In genomic region chr4:140774893-140775292, GRCm38 (mm10) we compare ENCODE assay signal across 38 mouse cellular contexts. TPM values are rescaled to one million over a fixed set of nuclear protein-coding genes. Genes with fewer than 3 reads are reported as not detected.
DNase-seq lines count a peak whose midpoint lies in the region; ATAC-seq and TF ChIP-seq lines count a peak whose summit lies in the region.
"Had no signal": no experiment of that assay in that cellular context is flagged by ENCODE, and none has a peak within 500 bp of the region (broad histone marks: within the 10 kb centered on the region; RNA-seq: fewer than 3 reads in every experiment).

No protein-coding gene starts in this region.

- H3K9me3 ChIP-seq in neural tube, embryonic 12.5 days = no peaks in the 10 kb centered on the region
- H3K9me3 ChIP-seq in neural tube, embryonic 15.5 days (replicated peaks) = no peaks in the 10 kb centered on the region
- H3K9me3 ChIP-seq in limb, embryonic 10.5 days (replicated peaks) = no peaks in the 10 kb centered on the region
- H3K9me3 ChIP-seq: embryonic facial prominence, embryonic 13.5 days; limb, embryonic 15.5 days; neural tube, embryonic 13.5 days had no signal

- H3K79me2 ChIP-seq in myocyte (ENCODE audit: control insufficient read depth, insufficient read depth) = no peaks in the 10 kb centered on the region

- H3K9ac ChIP-seq in neural tube, embryonic 12.5 days = no peak overlapping the region
- H3K9ac ChIP-seq in neural tube, embryonic 15.5 days (replicated peaks) = no peak overlapping the region
- H3K9ac ChIP-seq: embryonic facial prominence, embryonic 13.5 days; limb, embryonic 15.5 days; liver, embryonic 14.5 days; lung, embryonic 14.5 days; neural tube, embryonic 13.5 days had no signal

- peak; percentile 81 for DNase-seq in thymus, postnatal 14 days
- no peak for DNase-seq in left cerebral cortex, postnatal 4 days
- no peak for DNase-seq in gastrocnemius, postnatal 4 days (ENCODE audit: low spot score in 2 of 2)
- no peak for DNase-seq in limb, embryonic 10.5 days (ENCODE audit: low spot score)
- DNase-seq: adrenal gland, adult 8-10 months; B cell, adult 2 months; cerebellum, adult 11 months; cerebellum, adult 9-11 months; embryo, embryonic 11 days; heart, postnatal 14 days; kidney, adult 18-20 months; kidney, postnatal 36 days; lung, embryonic 14.5 days; lung, postnatal 14 days had no signal

- no peak overlapping the region for H3K4me3 ChIP-seq in neural tube, embryonic 12.5 days
- H3K4me3 ChIP-seq in neural tube, embryonic 15.5 days (replicated peaks) = no peak overlapping the region
- no peak overlapping the region for H3K4me3 ChIP-seq in myocyte
- H3K4me3 ChIP-seq in limb, embryonic 10.5 days = no peak overlapping the region
- H3K4me3 ChIP-seq: embryonic facial prominence, embryonic 13.5 days; erythroblast, embryonic 14.5 days; layer of hippocampus, adult 2 months; limb, embryonic 15.5 days; neural tube, embryonic 13.5 days had no signal

- no peak overlapping the region for H3K27ac ChIP-seq in neural tube, embryonic 12.5 days
- H3K27ac ChIP-seq in neural tube, embryonic 15.5 days (replicated peaks) = no peak overlapping the region
- H3K27ac ChIP-seq in limb, embryonic 10.5 days = no peak overlapping the region
- H3K27ac ChIP-seq: embryonic facial prominence, embryonic 13.5 days; layer of hippocampus, adult 2 months; limb, embryonic 15.5 days; liver, embryonic 14.5 days; neural tube, embryonic 13.5 days had no signal

- peaks cover 18% of the 10 kb centered on the region for H3K4me1 ChIP-seq in neural tube, embryonic 12.5 days
- 0 out of 2 replicates have a peak, but pooled peaks cover 2% of the 10 kb centered on the region for H3K4me1 ChIP-seq in neural tube, embryonic 15.5 days
- H3K4me1 ChIP-seq in limb, embryonic 10.5 days = peaks cover 15% of the 10 kb centered on the region

- WGBS in neural tube, embryonic 12.5 days = 86% methylated on average over 9 of the region's 9 CpGs
- 71% methylated on average over 9 of the region's 9 CpGs for WGBS in neural tube, embryonic 15.5 days
- WGBS in limb, embryonic 10.5 days = 91% methylated on average over 9 of the region's 9 CpGs

- no peak overlapping the region for H3K4me2 ChIP-seq in neural tube, embryonic 12.5 days (replicated peaks)
- H3K4me2 ChIP-seq in neural tube, embryonic 15.5 days = no peak overlapping the region
- no peak overlapping the region for H3K4me2 ChIP-seq in myocyte (ENCODE audit: low read depth)
- H3K4me2 ChIP-seq: embryonic facial prominence, embryonic 13.5 days; limb, embryonic 15.5 days; lung, embryonic 14.5 days; neural tube, embryonic 13.5 days had no signal

- no peaks in the 10 kb centered on the region for H3K36me3 ChIP-seq in neural tube, embryonic 12.5 days
- H3K36me3 ChIP-seq in neural tube, embryonic 15.5 days = no peaks in the 10 kb centered on the region
- H3K36me3 ChIP-seq in myocyte (ENCODE audit: control insufficient read depth, insufficient read depth) = no peaks in the 10 kb centered on the region
- H3K36me3 ChIP-seq in limb, embryonic 10.5 days = no peaks in the 10 kb centered on the region
- H3K36me3 ChIP-seq: embryonic facial prominence, embryonic 13.5 days; limb, embryonic 15.5 days; neural tube, embryonic 13.5 days had no signal

- no peak for TF ChIP-seq POLR2A in myocyte (IDR thresholded peaks at IDR 0.05; ENCODE audit: insufficient read length, low read depth)

- peak; percentile 14; the same call in 1 of the 2 replicates for ATAC-seq in neural tube, embryonic 12.5 days (ENCODE audit: low FRiP score, low read depth)
- no peak for ATAC-seq in neural tube, embryonic 15.5 days (ENCODE audit: low FRiP score)
- ATAC-seq: activated CD4-positive, CD25-positive, alpha-beta regulatory T cell, adult 4 months; forebrain, embryonic 16.5 days; hindbrain, embryonic 16.5 days; midbrain, embryonic 16.5 days had no signal

- H3ac ChIP-seq in myocyte (ENCODE audit: control insufficient read depth, insufficient read length) = no peak overlapping the region

- H3K27me3 ChIP-seq in neural tube, embryonic 12.5 days (replicated peaks) = no peaks in the 10 kb centered on the region
- no peaks in the 10 kb centered on the region for H3K27me3 ChIP-seq in neural tube, embryonic 15.5 days (replicated peaks)
- no peaks in the 10 kb centered on the region for H3K27me3 ChIP-seq in myocyte (ENCODE audit: control insufficient read depth, insufficient read depth, insufficient read length)
- H3K27me3 ChIP-seq in limb, embryonic 10.5 days (ENCODE audit: low read depth, poor library complexity, severe bottlenecking) = no peaks in the 10 kb centered on the region
- H3K27me3 ChIP-seq: embryonic facial prominence, embryonic 13.5 days; limb, embryonic 15.5 days; neural tube, embryonic 13.5 days had no signal

- intact Hi-C loops in left cerebral cortex, postnatal 4 days (cut with DNase I) = no loop called here

TF ChIP-seq in myocyte, 11 proteins besides CTCF, POLR2A, EP300 and RAD21:
- no peak for TF ChIP-seq POLR2AphosphoS2 (IDR thresholded peaks at IDR 0.05; ENCODE audit: insufficient read length, low read depth)
- TF ChIP-seq TCF3 (IDR thresholded peaks at IDR 0.05; ENCODE audit: insufficient read length, low read depth) = peak; percentile 54
- TF ChIP-seq REST (IDR thresholded peaks at IDR 0.05; ENCODE audit: insufficient read depth, insufficient read length) = no peak
- no peak for TF ChIP-seq USF1 (IDR thresholded peaks at IDR 0.05; ENCODE audit: low read depth)
- no peak for TF ChIP-seq SRF (IDR thresholded peaks at IDR 0.05; ENCODE audit: control insufficient read depth, insufficient read length, low read depth)
- TF ChIP-seq MYOG (IDR thresholded peaks at IDR 0.05; ENCODE audit: control insufficient read depth in 1 of 3, insufficient read depth in 1 of 3, insufficient read length in 2 of 3, low read depth in 2 of 3) = peak in 2 of 3 experiments; percentile 88 to 94
- TF ChIP-seq MYOD1 (IDR thresholded peaks at IDR 0.05; ENCODE audit: control insufficient read depth in 1 of 3, insufficient read length in 2 of 3, low read depth in 2 of 3) = peak in 2 of 3 experiments; percentile 71 to 95
- no peak for TF ChIP-seq E2F4 (IDR thresholded peaks at IDR 0.05; ENCODE audit: insufficient read depth)
- no peak for TF ChIP-seq CEBPB (IDR thresholded peaks at IDR 0.05; ENCODE audit: insufficient read depth, poor library complexity, severe bottlenecking)
- TF ChIP-seq TCF12 (IDR thresholded peaks at IDR 0.05; ENCODE audit: insufficient read depth, poor library complexity, severe bottlenecking) = peak; percentile 28
- no peak for TF ChIP-seq MAX (IDR thresholded peaks at IDR 0.05; ENCODE audit: low read depth)

RNA-seq across cellular contexts. Expression of gene Padi4, which starts 0.9 kb away (rescaled TPM):
- 0.18 and 0.22 TPM in 2 replicates for polyA plus RNA-seq in neural tube, embryonic 12.5 days (2016; fragmentation: Nextera tagmentation; extraction: Ambion mirVana)
- polyA plus RNA-seq in neural tube, embryonic 15.5 days (2015; fragmentation: Nextera tagmentation; extraction: Ambion mirVana) = 0.20 and 1.6 TPM in 2 replicates
- polyA plus RNA-seq in myocyte (2012; fragmentation: generic; extraction: Trizol) = 1.4 TPM
- total RNA-seq in left cerebral cortex, postnatal 4 days (2021) = not detected
- under 1 TPM; 0.29 to 0.52 TPM for total RNA-seq in gastrocnemius, postnatal 4 days (2021)
- polyA plus RNA-seq in limb, embryonic 10.5 days (2016; fragmentation: Nextera tagmentation; extraction: Ambion mirVana) = 0.08 TPM in 1 of 2 replicates, not detected in the other
- total RNA-seq: gastrocnemius, adult 8-10 months; layer of hippocampus, adult 2 months; layer of hippocampus, postnatal 25 days; left cerebral cortex, postnatal 36 days had no signal
- polyA plus RNA-seq: embryonic facial prominence, embryonic 13.5 days; erythroblast, embryonic 14.5 days had no signal

RNA-seq across cellular contexts. Expression of gene Padi6, which starts 32.5 kb away (rescaled TPM):
- not detected in 2 replicates for polyA plus RNA-seq in neural tube, embryonic 12.5 days (2016; fragmentation: Nextera tagmentation; extraction: Ambion mirVana)
- polyA plus RNA-seq in neural tube, embryonic 15.5 days (2015; fragmentation: Nextera tagmentation; extraction: Ambion mirVana) = 0.65 TPM in 1 of 2 replicates, not detected in the other
- polyA plus RNA-seq in myocyte (2012; fragmentation: generic; extraction: Trizol) = 0.20 TPM
- total RNA-seq in left cerebral cortex, postnatal 4 days (2021) = 1 to 10 TPM in 1 of 2 experiments, under 1 TPM in 1; 0.42 to 1.4 TPM
- under 1 TPM in 1 of 2 experiments, not detected in 1; 0.10 TPM for total RNA-seq in gastrocnemius, postnatal 4 days (2021)
- polyA plus RNA-seq in limb, embryonic 10.5 days (2016; fragmentation: Nextera tagmentation; extraction: Ambion mirVana) = not detected in 2 replicates
- total RNA-seq: adrenal gland, adult 8-10 months; gastrocnemius, adult 8-10 months; heart, adult 8-10 months; heart, postnatal 14 days; layer of hippocampus, adult 2 months; layer of hippocampus, postnatal 25 days had no signal
- polyA plus RNA-seq: activated CD4-positive, CD25-positive, alpha-beta regulatory T cell, adult 4 months; embryonic facial prominence, embryonic 13.5 days; erythroblast, embryonic 14.5 days; forebrain, embryonic 16.5 days; heart, embryonic 14.5 days; hindbrain, embryonic 11.5 days; hindbrain, embryonic 16.5 days; kidney, embryonic 16.5 days; limb, embryonic 15.5 days; liver, embryonic 14.5 days; lung, embryonic 14.5 days; midbrain, embryonic 16.5 days; neural tube, embryonic 13.5 days; small intestine, adult 2 months had no signal

RNA-seq across cellular contexts. Expression of gene Padi3, which starts 35.6 kb away (rescaled TPM):
- polyA plus RNA-seq in neural tube, embryonic 12.5 days (2016; fragmentation: Nextera tagmentation; extraction: Ambion mirVana) = not detected in 2 replicates
- polyA plus RNA-seq in neural tube, embryonic 15.5 days (2015; fragmentation: Nextera tagmentation; extraction: Ambion mirVana) = 0.22 TPM in 1 of 2 replicates, not detected in the other
- 2.8 TPM for polyA plus RNA-seq in myocyte (2012; fragmentation: generic; extraction: Trizol)
- total RNA-seq in left cerebral cortex, postnatal 4 days (2021) = not detected
- total RNA-seq in gastrocnemius, postnatal 4 days (2021) = under 1 TPM; 0.15 to 0.18 TPM
- polyA plus RNA-seq in limb, embryonic 10.5 days (2016; fragmentation: Nextera tagmentation; extraction: Ambion mirVana) = 1.3 and 1.5 TPM in 2 replicates
- total RNA-seq: adrenal gland, adult 8-10 months; layer of hippocampus, adult 2 months; layer of hippocampus, postnatal 25 days; left cerebral cortex, adult 8-10 months; left cerebral cortex, postnatal 36 days had no signal
- polyA plus RNA-seq: erythroblast, embryonic 14.5 days; forebrain, embryonic 11.5 days; forebrain, embryonic 16.5 days; heart, embryonic 14.5 days; hindbrain, embryonic 11.5 days; intestine, embryonic 14.5 days; midbrain, embryonic 16.5 days; neural tube, embryonic 13.5 days; small intestine, adult 2 months had no signal
